Mouse (Mus musculus) heart, embryonic 11.5 days (tissue): ENCODE results near the gene Xrcc5. TPM values are rescaled to one million over a fixed set of nuclear protein-coding genes. Genes with fewer than 3 reads are reported as not detected.

Source experiments
- ATAC-seq: fragments of 200-750 bp; cut with Nextera tagmentation; replicated peaks from 2 replicates; pipeline ENCODE4 v1.8.0; 2017; ENCODE audit warnings: moderate library complexity; ENCODE audit not compliant: insufficient number of reproducible peaks, low FRiP score, low TSS enrichment
- H3K27ac ChIP-seq: fragments of 300-500 bp; sonication (generic); 2 replicates; pipeline ENCODE4 v1.5.1; 2014; ENCODE audit warnings: mild to moderate bottlenecking, low read depth, low read length
- H3K27me3 ChIP-seq: fragments of 300-500 bp; sonication (generic); 2 replicates; pipeline ENCODE4 v1.6.1; 2014; ENCODE audit warnings: mild to moderate bottlenecking, low read length, mixed read lengths; ENCODE audit not compliant: control insufficient read depth, insufficient read depth
- H3K36me3 ChIP-seq: fragments of 300-500 bp; sonication (generic); 2 replicates; pipeline ENCODE4 v1.6.1; 2014; ENCODE audit warnings: mild to moderate bottlenecking, low read length, moderate library complexity, mixed read lengths; ENCODE audit not compliant: control insufficient read depth, insufficient read depth
- H3K4me1 ChIP-seq: fragments of 300-500 bp; sonication (generic); 2 replicates; pipeline ENCODE4 v1.6.1; 2014; ENCODE audit warnings: low read length; ENCODE audit not compliant: control insufficient read depth, insufficient read depth
- H3K4me2 ChIP-seq: fragments of 300-500 bp; sonication (generic); 2 replicates; pipeline ENCODE4 v1.6.1; 2014; ENCODE audit warnings: mild to moderate bottlenecking, moderate library complexity
- H3K4me3 ChIP-seq: fragments of 300-500 bp; sonication (generic); 2 replicates; pipeline ENCODE4 v1.5.1; 2014; ENCODE audit warnings: low read depth, low read length
- H3K9ac ChIP-seq: fragments of 300-500 bp; sonication (generic); 2 replicates; pipeline ENCODE4 v1.6.1; 2014; ENCODE audit warnings: mild to moderate bottlenecking, low read depth, low read length, moderate library complexity
- H3K9me3 ChIP-seq: fragments of 300-500 bp; sonication (generic); replicated peaks from 2 replicates; pipeline ENCODE4 v1.6.1; 2016; ENCODE audit warnings: low read length; ENCODE audit not compliant: control insufficient read depth
- WGBS: fragments of 180-500 bp; shearing (Covaris S2); extraction: QIAGEN DNeasy Blood & Tissue Kit; methylation state at CpG from one replicate; pipeline ENCODE4 v1.1.7; 2014; ENCODE audit not compliant: insufficient replicate concordance; 5-methylcytosine and 5-hydroxymethylcytosine counted together
- polyA plus RNA-seq: library from polyadenylated mRNA; unstranded; fragments of >200 nt; fragmentation: Nextera tagmentation; extraction: Ambion mirVana; gene quantifications from 2 replicates; pipeline ENCODE4 v1.2.1, GENCODE M21; 2014

The Xrcc5 gene
- polyA plus RNA-seq, 1 experiment from 2014 or later = 23.7 TPM

GRCm38 (mm10) chr1:72409936-72410335 is 102.7 kb downstream of the Xrcc5 start:
- no peak for ATAC-seq
- Histone ChIP-seq H3K27me3 (no peaks in the 10 kb centered on the region), H3K4me3 (no peak overlapping the region), H3K36me3 (no peaks in the 10 kb centered on the region), H3K27ac (no peak overlapping the region), H3K9me3 (no peaks in the 10 kb centered on the region), H3K4me2 (no peak overlapping the region), H3K9ac (no peak overlapping the region), H3K4me1 (no peaks in the 10 kb centered on the region)
- 81% methylated on average over 5 of the region's 5 CpGs for WGBS

GRCm38 (mm10) chr1:72411108-72411507 is 103.9 kb downstream of the Xrcc5 start:
- ATAC-seq = no peak
- no peak overlapping the region for H3K27ac ChIP-seq
- no peaks in the 10 kb centered on the region for H3K36me3 ChIP-seq
- H3K9ac ChIP-seq = no peak overlapping the region
- no peaks in the 10 kb centered on the region for H3K9me3 ChIP-seq
- no peaks in the 10 kb centered on the region for H3K27me3 ChIP-seq
- WGBS = 86% methylated on average over 8 of the region's 8 CpGs
- no peak overlapping the region for H3K4me2 ChIP-seq
- no peaks in the 10 kb centered on the region for H3K4me1 ChIP-seq
- H3K4me3 ChIP-seq = no peak overlapping the region

GRCm38 (mm10) chr1:72413205-72413604 is 106.0 kb downstream of the Xrcc5 start:
- H3K4me1 ChIP-seq = no peaks in the 10 kb centered on the region
- no peaks in the 10 kb centered on the region for H3K9me3 ChIP-seq
- no peak overlapping the region for H3K4me3 ChIP-seq
- H3K9ac ChIP-seq = no peak overlapping the region
- 84% methylated on average over 8 of the region's 8 CpGs for WGBS
- no peaks in the 10 kb centered on the region for H3K36me3 ChIP-seq
- H3K27me3 ChIP-seq = no peaks in the 10 kb centered on the region
- H3K27ac ChIP-seq = no peak overlapping the region
- H3K4me2 ChIP-seq = no peak overlapping the region
- no peak for ATAC-seq

- Histone ChIP-seq H3K36me3 (no peaks in the 10 kb centered on the region), H3K9me3 (no peaks in the 10 kb centered on the region), H3K27ac (no peak overlapping the region), H3K4me2 (no peak overlapping the region), H3K4me1 (no peaks in the 10 kb centered on the region), H3K27me3 (no peaks in the 10 kb centered on the region), H3K9ac (no peak overlapping the region), H3K4me3 (no peak overlapping the region)
- no peak for ATAC-seq
- 77% methylated on average over 8 of the region's 8 CpGs for WGBS
Measured at GRCm38 (mm10) chr1:72414133-72414532, 106.9 kb downstream of the Xrcc5 start.

- WGBS = 58% methylated on average over 8 of the region's 8 CpGs
- H3K4me1 ChIP-seq = no peaks in the 10 kb centered on the region
- H3K36me3 ChIP-seq = no peaks in the 10 kb centered on the region
Measured at GRCm38 (mm10) chr1:72414561-72415253, 107.5 kb downstream of the Xrcc5 start.

GRCm38 (mm10) chr1:72418744-72419655 is 111.8 kb downstream of the Xrcc5 start:
- Histone ChIP-seq H3K36me3 (no peaks in the 10 kb centered on the region), H3K27me3 (no peaks in the 10 kb centered on the region), H3K4me2 (no peak overlapping the region), H3K4me3 (no peak overlapping the region), H3K9me3 (no peaks in the 10 kb centered on the region), H3K4me1 (no peaks in the 10 kb centered on the region), H3K27ac (no peak overlapping the region), H3K9ac (no peak overlapping the region)
- WGBS = 71% methylated on average over 8 of the region's 8 CpGs
- no peak for ATAC-seq

More at GRCm38 (mm10) chr1:72414561-72415253, 107.5 kb downstream of the Xrcc5 start:
- H3K9me3 ChIP-seq = no peaks in the 10 kb centered on the region
- H3K4me2 ChIP-seq = no peak overlapping the region
- H3K4me3 ChIP-seq = no peak overlapping the region
- H3K9ac ChIP-seq = no peak overlapping the region
- no peaks in the 10 kb centered on the region for H3K27me3 ChIP-seq
- ATAC-seq = no peak
- H3K27ac ChIP-seq = no peak overlapping the region

GRCm38 (mm10) chr1:72420220-72420619 is 113.0 kb downstream of the Xrcc5 start:
- no peak overlapping the region for H3K9ac ChIP-seq
- H3K4me3 ChIP-seq = no peak overlapping the region
- H3K36me3 ChIP-seq = no peaks in the 10 kb centered on the region
- no peaks in the 10 kb centered on the region for H3K27me3 ChIP-seq
- ATAC-seq = no peak
- no peak overlapping the region for H3K27ac ChIP-seq
- H3K4me2 ChIP-seq = no peak overlapping the region
- H3K4me1 ChIP-seq = no peaks in the 10 kb centered on the region
- 63% methylated on average over 2 of the region's 2 CpGs for WGBS
- no peaks in the 10 kb centered on the region for H3K9me3 ChIP-seq

GRCm38 (mm10) chr1:72422121-72422520 is 114.9 kb downstream of the Xrcc5 start:
- WGBS = 81% methylated on average over 4 of the region's 4 CpGs
- Histone ChIP-seq H3K27me3 (no peaks in the 10 kb centered on the region), H3K4me1 (no peaks in the 10 kb centered on the region), H3K9ac (no peak overlapping the region), H3K9me3 (no peaks in the 10 kb centered on the region), H3K4me3 (no peak overlapping the region), H3K36me3 (no peaks in the 10 kb centered on the region), H3K4me2 (no peak overlapping the region), H3K27ac (no peak overlapping the region)
- ATAC-seq = no peak
